Mouse (Mus musculus) hindbrain, embryonic 13.5 days (tissue): ENCODE measurements around the gene Npcd. TPM values are rescaled to one million over a fixed set of nuclear protein-coding genes. Genes with fewer than 3 reads are reported as not detected.
A peak's percentile ranks its signal among the peaks of the same experiment; 100 is the strongest.
"Not testable (repeated sequence)": the region's sequence is repeated elsewhere in the genome, so short reads cannot be mapped to it uniquely, and the experiment has no call there.

Source experiments
- ATAC-seq: fragments of 200-750 bp; cut with Nextera tagmentation; 2 replicates; pipeline ENCODE4 v1.8.0; 2017; ENCODE audit warnings: moderate TSS enrichment; ENCODE audit not compliant: low FRiP score
- H3K27ac ChIP-seq: fragments of 300-500 bp; sonication (generic); 2 replicates; pipeline ENCODE4 v1.5.1; 2015; ENCODE audit warnings: inconsistent platforms, mild to moderate bottlenecking, moderate library complexity
- H3K27me3 ChIP-seq: fragments of 300-500 bp; sonication (generic); 2 replicates; pipeline ENCODE4 v1.6.1; 2015; ENCODE audit warnings: mild to moderate bottlenecking, inconsistent platforms
- H3K36me3 ChIP-seq: fragments of 300-500 bp; sonication (generic); 2 replicates; pipeline ENCODE4 v1.6.1; 2015; ENCODE audit warnings: mild to moderate bottlenecking, inconsistent platforms
- H3K4me1 ChIP-seq: fragments of 300-500 bp; sonication (generic); replicated peaks from 2 replicates; pipeline ENCODE4 v1.6.1; 2015; ENCODE audit warnings: inconsistent platforms
- H3K4me2 ChIP-seq: fragments of 300-500 bp; sonication (generic); 2 replicates; pipeline ENCODE4 v1.6.1; 2015; ENCODE audit warnings: inconsistent platforms, mild to moderate bottlenecking, moderate library complexity
- H3K4me3 ChIP-seq: fragments of 300-500 bp; sonication (generic); 2 replicates; pipeline ENCODE4 v1.5.1; 2015; ENCODE audit warnings: mild to moderate bottlenecking, inconsistent platforms
- H3K9ac ChIP-seq: fragments of 300-500 bp; sonication (generic); 2 replicates; pipeline ENCODE4 v1.6.1; 2015; ENCODE audit warnings: mild to moderate bottlenecking, inconsistent platforms
- H3K9me3 ChIP-seq: fragments of 300-500 bp; sonication (generic); 2 replicates; pipeline ENCODE4 v1.6.1; 2016; ENCODE audit warnings: inconsistent platforms
- WGBS: fragments of 180-500 bp; shearing (Covaris S2); methylation state at CpG from one replicate; pipeline ENCODE4 v1.1.7; 2015; 5-methylcytosine and 5-hydroxymethylcytosine counted together
- polyA plus RNA-seq: library from polyadenylated mRNA; unstranded; fragments of >200 nt; fragmentation: Nextera tagmentation; extraction: Ambion mirVana; gene quantifications from 2 replicates; pipeline ENCODE4 v1.2.1, GENCODE M21; 2015

Gene Npcd
- polyA plus RNA-seq, 1 experiment from 2014 or later, result 0.51 TPM

DNA sequence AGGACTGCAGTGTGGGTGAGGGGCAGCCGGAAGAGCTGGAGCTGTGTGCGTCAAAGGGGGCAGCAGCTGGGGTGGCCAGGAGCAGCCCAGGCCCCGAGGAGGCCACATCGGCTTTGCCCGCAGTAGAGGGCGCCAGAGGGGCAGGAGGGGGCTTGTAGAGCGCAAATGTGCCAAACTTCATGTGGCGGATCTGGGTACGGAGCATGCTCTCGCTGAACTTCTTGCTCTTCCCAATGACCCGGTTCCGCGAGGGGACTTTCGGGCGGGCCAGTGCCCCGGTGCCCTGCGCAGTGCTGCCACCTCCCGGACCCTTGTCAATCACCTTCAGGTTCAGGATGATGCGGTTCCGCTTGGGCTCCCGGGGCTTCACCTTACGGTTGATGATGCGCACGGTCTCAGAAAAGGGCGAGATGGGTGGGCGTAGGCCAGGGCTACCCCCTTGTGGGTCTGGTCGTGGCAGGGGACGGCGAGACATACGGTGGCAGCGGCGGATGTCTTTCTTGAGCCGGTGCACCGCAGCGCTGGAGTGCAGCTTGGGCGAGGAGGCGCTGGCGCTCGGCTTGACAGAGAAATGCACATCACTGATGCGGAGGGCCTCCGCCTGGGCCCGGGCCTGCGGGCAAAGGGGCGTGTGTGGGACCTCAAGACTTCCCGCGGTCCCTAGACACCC, 5.5 kb downstream of the Npcd start:
- Histone ChIP-seq H3K4me1 (peaks cover 90% of the 10 kb centered on the region), H3K9me3 (no peaks in the 10 kb centered on the region), H3K27me3 (no peaks in the 10 kb centered on the region), H3K9ac (peak overlapping the region; percentile 63), H3K27ac (peak overlapping the region; percentile 48; the same call in 1 of the 2 replicates), H3K36me3 (peaks cover 40% of the 10 kb centered on the region), H3K4me2 (peak overlapping the region; percentile 46), H3K4me3 (peak overlapping the region; percentile 14)
- WGBS, result 42% methylated on average over 46 of the region's 46 CpGs
- ATAC-seq, result no peak

DNA sequence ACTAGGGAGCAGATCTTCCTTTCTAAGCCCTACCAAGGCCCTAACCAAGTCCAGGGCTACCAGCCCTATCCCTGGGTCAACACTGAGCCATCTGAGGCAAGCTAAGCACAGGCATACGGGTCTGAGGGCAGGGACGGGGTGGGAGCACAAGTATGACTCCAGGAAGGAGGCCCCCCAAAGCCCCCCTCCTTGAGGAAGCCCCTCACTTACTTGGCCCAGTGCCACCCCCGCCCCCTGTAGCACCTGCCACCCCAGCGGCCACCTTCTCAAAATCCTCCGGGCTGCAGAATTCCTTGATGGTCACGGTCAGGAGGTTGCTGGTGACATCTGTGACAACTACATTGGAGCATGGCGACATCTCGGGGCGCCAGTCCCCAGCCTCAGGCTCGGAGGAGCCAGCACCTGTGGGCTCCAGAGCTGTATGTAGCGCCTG, 6.2 kb downstream of the Npcd start:
- ATAC-seq, result no peak
- 0 out of 2 replicates have a peak overlapping the region, but pooled peaks have one; percentile 48 for H3K27ac ChIP-seq
- H3K9me3 ChIP-seq, result no peaks in the 10 kb centered on the region
- H3K27me3 ChIP-seq, result no peaks in the 10 kb centered on the region
- H3K9ac ChIP-seq, result peak overlapping the region; percentile 63
- peak overlapping the region; percentile 46 for H3K4me2 ChIP-seq
- peaks cover 47% of the 10 kb centered on the region for H3K36me3 ChIP-seq
- H3K4me3 ChIP-seq, result no peak overlapping the region
- H3K4me1 ChIP-seq, result peaks cover 90% of the 10 kb centered on the region
- WGBS, result 79% methylated on average over 11 of the region's 11 CpGs

DNA sequence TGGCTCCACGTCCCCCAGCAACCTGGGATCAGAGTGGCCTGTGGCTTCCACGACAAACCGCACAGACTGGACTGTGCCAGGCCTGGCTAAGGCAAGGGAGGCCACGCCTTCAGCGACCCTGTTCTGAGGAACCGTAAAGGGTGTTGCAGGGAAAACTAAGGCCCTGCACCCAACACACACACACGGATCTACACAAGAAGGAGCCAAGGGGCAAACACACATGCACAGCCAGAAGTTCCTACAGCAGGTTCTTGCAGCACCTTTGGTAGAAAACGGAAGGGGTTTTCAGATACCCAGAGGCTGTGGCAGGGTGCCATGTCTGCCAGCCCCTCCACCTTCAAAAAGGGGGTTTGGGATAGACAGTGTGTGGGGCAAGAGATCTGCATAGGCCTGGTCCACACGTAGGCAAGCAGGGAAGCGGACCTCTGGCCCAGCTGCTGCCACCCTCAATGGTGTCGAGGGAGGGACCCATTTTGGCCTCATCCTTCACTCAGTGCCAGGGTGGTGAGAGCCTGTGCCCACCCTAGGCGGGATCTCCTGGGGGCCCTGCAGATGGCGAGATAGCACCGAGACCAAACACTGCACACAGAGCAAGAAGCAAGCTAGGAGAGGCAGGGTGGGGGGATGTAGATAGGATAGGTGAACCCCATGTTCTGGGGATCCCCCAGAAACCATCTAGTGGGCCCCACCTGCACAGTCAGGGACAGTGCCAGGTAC, 6.8 kb downstream of the Npcd start:
- Histone ChIP-seq H3K9ac (peak overlapping the region; percentile 63), H3K27me3 (no peaks in the 10 kb centered on the region), H3K36me3 (peaks cover 52% of the 10 kb centered on the region), H3K4me3 (no peak overlapping the region), H3K27ac (0 out of 2 replicates have a peak overlapping the region, but pooled peaks have one; percentile 24), H3K4me1 (peaks cover 90% of the 10 kb centered on the region), H3K9me3 (no peaks in the 10 kb centered on the region), H3K4me2 (0 out of 2 replicates have a peak overlapping the region, but pooled peaks have one; percentile 13)
- 90% methylated on average over 14 of the region's 14 CpGs for WGBS
- ATAC-seq, result no peak

DNA sequence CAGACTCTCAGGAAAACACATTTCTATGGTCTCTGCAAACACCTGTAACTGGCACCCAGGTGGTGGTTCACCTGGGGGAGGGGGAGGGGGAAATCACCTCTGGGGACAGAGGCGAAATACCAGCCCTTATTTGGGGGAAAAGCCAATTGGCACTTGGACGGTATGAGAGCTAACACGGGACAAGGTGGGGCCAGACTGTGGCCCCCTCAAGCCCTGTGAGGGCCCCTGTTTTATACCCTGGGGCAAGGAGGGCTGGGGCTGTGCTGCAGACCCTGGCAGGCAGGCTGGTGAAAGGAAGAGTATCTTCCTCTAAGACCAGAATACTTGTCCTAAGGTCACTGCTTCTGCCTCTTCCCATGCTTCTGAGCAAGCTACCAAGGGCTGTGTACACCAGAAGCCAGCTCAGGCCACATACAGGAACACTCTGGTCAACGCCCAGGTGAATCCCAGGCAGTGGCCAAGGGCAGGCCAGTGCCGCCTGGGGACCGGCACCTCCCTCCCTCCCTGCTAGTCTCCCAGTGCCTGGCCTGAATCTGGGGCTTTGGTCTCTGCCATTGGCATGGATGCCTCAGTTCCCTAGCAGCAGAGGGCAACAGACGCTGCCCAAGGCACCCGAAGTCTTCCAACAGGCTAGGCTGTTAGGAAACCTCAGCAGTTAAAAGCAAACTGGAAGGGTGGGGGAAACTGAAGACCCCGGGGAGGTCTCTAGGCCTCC, 7.7 kb downstream of the Npcd start:
- Histone ChIP-seq H3K36me3 (peaks cover 48% of the 10 kb centered on the region), H3K27ac (0 out of 2 replicates have a peak overlapping the region, but pooled peaks have one; percentile 24), H3K9me3 (no peaks in the 10 kb centered on the region), H3K4me1 (peaks cover 82% of the 10 kb centered on the region), H3K4me3 (no peak overlapping the region), H3K27me3 (no peaks in the 10 kb centered on the region), H3K4me2 (no peak overlapping the region), H3K9ac (peak overlapping the region; percentile 63)
- no peak for ATAC-seq
- 91% methylated on average over 9 of the region's 9 CpGs for WGBS

DNA sequence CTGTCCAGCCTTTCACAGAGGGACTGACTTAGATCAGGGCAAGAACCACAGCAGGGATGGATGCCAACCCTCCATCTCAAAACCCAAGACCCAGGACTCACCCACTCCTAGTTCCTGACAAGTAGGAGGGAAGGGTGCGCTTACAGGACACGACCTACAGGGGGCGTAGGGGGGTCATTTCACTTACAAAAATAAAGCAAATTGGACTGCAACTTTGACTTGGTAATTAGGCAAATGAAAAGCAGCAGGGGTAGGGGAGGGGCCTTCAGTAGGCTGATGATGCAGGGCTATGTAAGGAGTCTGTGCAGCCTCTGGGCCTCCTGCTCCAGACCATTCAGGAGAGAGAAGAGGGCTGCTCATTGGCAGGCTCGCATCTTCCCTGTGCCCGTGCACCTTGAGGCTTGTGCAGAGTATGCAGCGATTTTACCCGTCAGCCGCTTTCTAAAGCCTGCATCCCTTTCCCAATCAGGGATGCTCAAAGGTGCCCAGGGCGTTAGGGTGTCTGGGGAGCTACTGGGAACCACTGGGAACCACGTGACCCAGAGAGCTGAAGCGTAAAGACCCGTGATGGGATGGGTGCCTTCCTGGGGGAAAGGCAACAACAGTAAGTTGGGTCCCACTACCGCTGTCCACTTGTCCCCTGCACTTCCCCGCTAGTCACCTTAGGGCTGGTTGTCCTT, 8.8 kb downstream of the Npcd start:
- Histone ChIP-seq H3K4me3 (no peak overlapping the region), H3K9me3 (no peaks in the 10 kb centered on the region), H3K27ac (peak overlapping the region; percentile 35; the same call in 1 of the 2 replicates), H3K9ac (0 out of 2 replicates have a peak overlapping the region, but pooled peaks have one; percentile 24), H3K4me1 (peaks cover 72% of the 10 kb centered on the region), H3K4me2 (no peak overlapping the region), H3K27me3 (no peaks in the 10 kb centered on the region), H3K36me3 (peaks cover 48% of the 10 kb centered on the region)
- ATAC-seq, result no peak
- WGBS, result 63% methylated on average over 14 of the region's 14 CpGs

DNA sequence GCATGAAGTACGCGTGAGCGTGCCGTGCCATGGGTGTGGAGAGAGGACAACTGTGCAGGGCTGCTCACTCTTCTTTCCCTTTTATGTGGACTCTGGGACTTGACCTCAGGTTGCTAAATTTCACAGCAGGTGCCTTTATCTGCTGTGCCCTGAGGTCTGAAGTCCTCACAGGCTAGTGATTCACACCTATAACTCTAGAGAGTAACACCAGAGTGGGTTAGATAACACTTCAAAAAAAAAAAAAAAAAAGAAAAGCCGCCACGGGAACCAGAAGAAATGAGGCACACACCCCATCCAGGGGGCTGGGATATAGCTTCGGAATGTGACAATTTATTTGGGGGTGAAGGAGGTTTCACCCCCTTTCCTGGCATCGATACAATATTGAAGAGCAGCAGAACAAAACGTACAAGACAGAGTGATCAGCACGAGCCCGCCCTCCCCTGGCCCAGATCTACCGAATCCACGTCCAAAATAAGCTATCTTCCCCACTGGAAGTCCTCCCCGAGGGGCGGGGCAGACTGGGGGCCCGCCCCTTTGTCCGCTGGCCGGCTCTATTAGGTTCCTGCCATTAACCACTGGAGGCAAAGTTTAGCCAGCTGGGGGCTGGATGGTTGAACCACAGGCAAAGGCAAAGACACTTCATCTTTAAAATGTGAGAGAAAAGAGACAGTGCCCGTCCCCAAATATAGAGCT, 10.3 kb downstream of the Npcd start:
- H3K4me1 ChIP-seq, result peaks cover 57% of the 10 kb centered on the region
- WGBS, result 72% methylated on average over 19 of the region's 19 CpGs

DNA sequence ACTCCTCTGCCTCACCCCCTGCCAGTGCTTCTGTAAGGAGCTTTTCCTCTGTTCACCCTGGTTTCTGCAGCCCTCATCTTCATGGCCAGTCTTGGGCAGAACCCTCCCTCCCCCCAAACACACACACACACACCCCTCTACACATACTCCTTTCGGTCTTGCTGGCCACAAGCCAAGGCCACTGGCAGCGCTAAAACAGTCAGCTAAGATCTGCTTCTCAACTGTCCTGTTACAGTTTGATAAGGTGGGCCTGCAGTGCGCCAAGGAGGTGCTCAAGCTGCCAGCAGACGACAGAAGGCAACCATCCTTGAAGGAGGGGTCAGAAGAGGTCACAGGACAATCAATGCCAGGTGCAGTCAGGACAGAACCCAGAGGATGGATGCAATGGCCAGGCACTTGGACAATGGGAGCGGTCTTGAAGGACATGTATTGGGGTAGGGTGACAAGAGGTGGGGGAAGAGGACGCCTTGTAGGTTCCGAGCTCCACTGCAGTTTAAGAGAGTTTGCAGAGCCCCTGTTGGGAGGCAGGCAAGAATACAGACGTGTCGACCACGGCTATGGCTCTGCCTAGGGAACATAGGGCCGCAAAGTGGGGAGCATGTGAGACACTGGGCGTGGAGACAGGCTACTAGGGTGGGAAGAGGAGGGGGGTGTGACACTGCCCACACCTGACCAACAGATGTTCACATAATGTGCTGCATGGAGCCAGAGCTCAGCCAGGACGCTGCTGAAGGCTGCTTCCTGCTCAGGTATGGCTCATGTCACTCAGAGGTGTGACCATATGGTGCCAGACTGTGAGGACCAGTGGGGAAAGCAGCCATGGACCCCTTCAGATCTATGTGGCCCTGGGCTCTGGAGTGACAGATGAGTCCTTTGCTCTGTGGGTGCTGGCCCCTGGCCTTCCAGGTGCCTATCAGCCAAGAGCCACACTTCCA, 11.5 kb downstream of the Npcd start:
- ATAC-seq, result no peak
- 70% methylated on average over 13 of the region's 13 CpGs for WGBS
- Histone ChIP-seq H3K4me3 (no peak overlapping the region), H3K27ac (no peak overlapping the region), H3K9ac (no peak overlapping the region), H3K27me3 (no peaks in the 10 kb centered on the region), H3K4me2 (no peak overlapping the region), H3K4me1 (peaks cover 45% of the 10 kb centered on the region), H3K9me3 (no peaks in the 10 kb centered on the region), H3K36me3 (peaks cover 34% of the 10 kb centered on the region)

More for the DNA sequence above, 10.3 kb downstream of the Npcd start:
- Histone ChIP-seq H3K27ac (no peak overlapping the region), H3K36me3 (peaks cover 46% of the 10 kb centered on the region), H3K9ac (no peak overlapping the region), H3K27me3 (no peaks in the 10 kb centered on the region), H3K9me3 (no peaks in the 10 kb centered on the region), H3K4me2 (no peak overlapping the region), H3K4me3 (no peak overlapping the region)
- no peak for ATAC-seq

DNA sequence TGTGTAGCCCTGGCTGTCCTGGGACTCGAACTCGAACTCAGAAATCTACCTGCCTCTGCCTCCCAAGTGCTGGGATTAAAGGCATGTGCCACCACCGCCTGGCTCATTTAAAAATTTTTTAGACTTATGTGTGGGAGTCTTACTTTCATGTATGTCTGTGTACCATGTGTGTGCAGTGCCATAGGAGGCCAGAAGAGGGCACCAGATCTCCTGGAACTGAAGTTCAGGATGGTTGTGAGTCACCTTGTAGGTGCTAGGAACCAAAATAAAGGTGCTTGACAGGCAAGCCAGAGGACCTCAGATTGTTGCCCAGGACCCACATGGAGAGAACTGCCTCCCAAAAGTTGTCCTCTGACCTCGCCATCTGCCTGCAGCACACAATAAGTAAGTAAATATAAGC, 15.7 kb downstream of the Npcd start:
- no peaks in the 10 kb centered on the region for H3K27me3 ChIP-seq
- ATAC-seq, result no peak
- H3K9me3 ChIP-seq, result no peaks in the 10 kb centered on the region
- no peak overlapping the region for H3K4me3 ChIP-seq
- H3K27ac ChIP-seq, result no peak overlapping the region
- WGBS, result 90% methylated on average over 4 of the region's 4 CpGs
- H3K9ac ChIP-seq, result no peak overlapping the region
- no peak overlapping the region for H3K4me2 ChIP-seq
- H3K4me1 ChIP-seq, result peaks cover 15% of the 10 kb centered on the region
- H3K36me3 ChIP-seq, result peaks cover 11% of the 10 kb centered on the region

DNA sequence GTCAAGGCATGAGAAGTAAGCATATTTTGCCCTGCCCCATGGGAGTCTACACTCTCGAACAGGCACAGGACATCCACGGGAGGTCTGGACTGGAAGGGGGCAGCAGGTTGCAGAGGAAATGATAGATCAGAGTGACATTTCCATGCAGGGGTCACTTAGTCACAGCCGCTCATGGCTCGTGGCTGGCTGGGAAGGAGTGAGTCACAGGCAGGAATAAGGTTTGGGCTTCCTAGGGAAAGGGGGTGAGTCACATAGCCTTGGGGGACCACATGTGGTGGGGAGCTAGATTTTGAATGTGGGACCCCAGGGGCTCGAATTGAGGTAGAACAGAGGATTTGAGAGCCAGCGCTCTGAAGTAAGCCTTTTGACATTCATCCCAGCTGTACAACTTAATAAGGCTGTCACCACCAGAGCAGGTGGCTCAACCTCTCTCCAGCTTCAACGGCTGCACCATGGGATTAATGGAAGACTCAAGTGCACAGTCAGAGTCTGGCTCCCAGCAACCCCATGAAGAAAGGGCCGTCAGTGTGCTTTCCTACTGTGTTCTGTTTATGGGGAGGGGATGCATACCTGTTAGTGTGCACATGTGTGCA, 20.3 kb downstream of the Npcd start:
- Histone ChIP-seq H3K9me3 (no peaks in the 10 kb centered on the region), H3K4me1 (0 out of 2 replicates have a peak, but pooled peaks cover 3% of the 10 kb centered on the region), H3K27me3 (peaks cover 25% of the 10 kb centered on the region), H3K4me3 (no peak overlapping the region), H3K27ac (no peak overlapping the region), H3K9ac (no peak overlapping the region), H3K4me2 (no peak overlapping the region), H3K36me3 (no peaks in the 10 kb centered on the region)
- no peak for ATAC-seq
- 52% methylated on average over 8 of the region's 8 CpGs for WGBS

DNA sequence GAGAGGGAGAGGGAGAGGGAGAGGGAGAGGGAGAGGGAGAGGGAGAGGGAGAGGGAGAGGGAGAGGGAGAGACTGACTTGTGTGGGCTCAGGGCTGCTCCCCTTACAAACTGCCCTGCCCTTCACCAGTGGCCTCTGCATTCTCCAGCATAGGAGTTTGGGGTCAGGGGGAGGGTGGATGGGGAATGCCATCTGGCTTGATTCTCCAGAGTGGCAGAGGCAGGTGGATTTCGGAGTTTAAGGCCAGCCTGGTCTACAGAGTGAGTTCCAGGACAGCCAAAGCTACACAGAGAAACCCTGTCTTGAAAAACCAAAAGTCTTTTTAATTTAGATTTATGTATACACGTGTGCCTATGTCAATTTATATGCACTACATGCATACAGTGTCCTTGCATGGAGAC, 21.2 kb downstream of the Npcd start:
- WGBS, result 68% methylated on average over 2 of the region's 2 CpGs
- H3K36me3 ChIP-seq, H3K4me1 ChIP-seq, H3K9ac ChIP-seq, ATAC-seq, H3K4me3 ChIP-seq, H3K9me3 ChIP-seq, H3K4me2 ChIP-seq, H3K27ac ChIP-seq: not testable (repeated sequence)
- peaks cover 30% of the 10 kb centered on the region for H3K27me3 ChIP-seq
